Mouse (Mus musculus) heart, embryonic 14.5 days (tissue): ENCODE results near the gene Acap2. TPM values are rescaled to one million over a fixed set of nuclear protein-coding genes. Genes with fewer than 3 reads are reported as not detected.

Experiments used
- ATAC-seq: fragments of 200-750 bp; cut with Nextera tagmentation; 2 replicates; pipeline ENCODE4 v1.8.0; 2017; ENCODE audit warnings: low read depth, moderate TSS enrichment; ENCODE audit not compliant: insufficient number of reproducible peaks, insufficient read depth, low FRiP score
- H3K27ac ChIP-seq, 2 experiments: fragments of 200-500 bp in 1 of 2; fragments of 300-500 bp in 1 of 2; sonication (generic) in 1 of 2; replicated peaks in 1 of 2; 2 replicates each; pipeline ENCODE4 v1.5.1; 2012 to 2014; ENCODE audit warnings: low read depth in 2 of 2, low read length in 2 of 2, control low read depth in 1 of 2, mild to moderate bottlenecking in 1 of 2, mixed read lengths in 1 of 2; ENCODE audit not compliant: control insufficient read depth in 1 of 2, insufficient read depth in 1 of 2
- H3K27me3 ChIP-seq: fragments of 300-500 bp; sonication (generic); 2 replicates; pipeline ENCODE4 v1.6.1; 2014; ENCODE audit warnings: mild to moderate bottlenecking, low read length, control low read depth; ENCODE audit not compliant: control insufficient read depth, insufficient read depth
- H3K36me3 ChIP-seq: fragments of 300-500 bp; sonication (generic); 2 replicates; pipeline ENCODE4 v1.6.1; 2014; ENCODE audit warnings: mild to moderate bottlenecking, control low read depth, low read length, mixed read lengths; ENCODE audit not compliant: control insufficient read depth, insufficient read depth
- H3K4me1 ChIP-seq, 2 experiments: fragments of 200-500 bp in 1 of 2; fragments of 300-500 bp in 1 of 2; sonication (generic) in 1 of 2; 2 replicates each; pipeline ENCODE4 v1.6.1; 2012 to 2014; ENCODE audit warnings: low read length in 2 of 2, control low read depth in 1 of 2, mixed read lengths in 1 of 2; ENCODE audit not compliant: control insufficient read depth in 2 of 2, insufficient read depth in 2 of 2
- H3K4me2 ChIP-seq: fragments of 300-500 bp; sonication (generic); 2 replicates; pipeline ENCODE4 v1.6.1; 2014; ENCODE audit warnings: mild to moderate bottlenecking, low read length
- H3K4me3 ChIP-seq, 2 experiments: fragments of 200-500 bp in 1 of 2; fragments of 300-500 bp in 1 of 2; sonication (generic) in 1 of 2; 2 replicates each; pipeline ENCODE4 v1.5.1; 2012 to 2014; ENCODE audit warnings: low read length in 2 of 2, mild to moderate bottlenecking in 2 of 2, control low read depth in 1 of 2, low read depth in 1 of 2, moderate library complexity in 1 of 2; ENCODE audit not compliant: control insufficient read depth in 1 of 2, insufficient read depth in 1 of 2
- H3K9ac ChIP-seq: fragments of 300-500 bp; sonication (generic); 2 replicates; pipeline ENCODE4 v1.6.1; 2014; ENCODE audit warnings: mild to moderate bottlenecking, low read length
- H3K9me3 ChIP-seq: fragments of 300-500 bp; sonication (generic); 2 replicates; pipeline ENCODE4 v1.6.1; 2016; ENCODE audit warnings: low read length, control low read depth; ENCODE audit not compliant: control insufficient read depth
- WGBS: fragments of 180-500 bp; shearing (Covaris S2); extraction: QIAGEN DNeasy Blood & Tissue Kit; methylation state at CpG from one replicate; pipeline ENCODE4 v1.1.7; 2014; 5-methylcytosine and 5-hydroxymethylcytosine counted together
- polyA plus RNA-seq: library from polyadenylated mRNA; unstranded; fragments of >200 nt; fragmentation: Nextera tagmentation; extraction: Ambion mirVana; gene quantifications from 2 replicates; pipeline ENCODE4 v1.2.1, GENCODE M21; 2014

Acap2 gene
- polyA plus RNA-seq, 1 experiment from 2014 or later = 14.9 TPM

DNA sequence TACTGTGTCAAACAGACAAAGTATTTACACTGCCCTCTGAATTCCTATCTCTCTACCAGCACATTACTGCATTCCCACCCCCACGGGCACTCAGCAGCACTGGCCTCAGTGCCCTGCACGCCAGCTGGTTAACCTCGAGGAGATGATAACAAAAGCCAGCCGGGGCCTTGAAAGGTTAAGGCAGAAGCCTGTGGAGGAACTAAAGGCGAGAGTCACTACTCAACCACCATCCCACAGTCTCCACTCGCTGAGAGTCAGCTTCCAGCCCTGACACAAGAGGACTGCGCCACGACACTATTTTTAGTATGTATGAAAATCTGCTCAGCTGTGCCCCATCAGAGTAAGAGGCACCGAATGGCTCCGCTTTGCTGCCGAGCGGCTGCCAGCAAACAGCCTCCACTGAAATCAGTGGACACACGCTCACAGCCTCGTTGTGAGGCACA, 154.8 kb downstream of the Acap2 start:
- Histone ChIP-seq H3K9me3 (no peaks in the 10 kb centered on the region), H3K4me3 (no peak overlapping the region), H3K4me2 (peak overlapping the region; percentile 53), H3K27me3 (no peaks in the 10 kb centered on the region), H3K27ac (peak overlapping the region; percentile 83 to 92), H3K9ac (peak overlapping the region; percentile 55), H3K36me3 (no peaks in the 10 kb centered on the region), H3K4me1 (peaks cover 15 to 19% of the 10 kb centered on the region in 2 experiments)
- peak; percentile 68 for ATAC-seq
- WGBS = 11% methylated on average over 14 of the region's 14 CpGs

DNA sequence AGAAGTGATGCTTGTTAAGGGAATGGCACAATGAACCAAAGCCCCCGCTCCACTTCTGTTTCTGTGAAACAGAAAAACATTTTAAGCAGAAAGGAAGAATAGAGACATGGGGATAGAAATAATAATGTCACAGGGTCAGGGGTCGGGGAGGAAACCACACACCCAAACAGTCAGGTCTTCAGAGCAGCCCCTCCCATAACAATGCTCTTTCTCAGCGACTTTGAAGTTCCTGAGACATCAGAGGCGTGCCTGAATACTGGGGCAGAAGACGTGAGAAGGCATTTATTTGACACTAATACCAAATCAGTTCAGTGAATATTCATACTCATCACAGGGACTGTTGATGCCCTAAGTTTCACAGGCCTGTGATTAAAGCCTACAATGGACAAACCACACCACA, 155.8 kb downstream of the Acap2 start:
- H3K27ac ChIP-seq = no peak overlapping the region
- WGBS = 84% methylated on average over 5 of the region's 5 CpGs

DNA sequence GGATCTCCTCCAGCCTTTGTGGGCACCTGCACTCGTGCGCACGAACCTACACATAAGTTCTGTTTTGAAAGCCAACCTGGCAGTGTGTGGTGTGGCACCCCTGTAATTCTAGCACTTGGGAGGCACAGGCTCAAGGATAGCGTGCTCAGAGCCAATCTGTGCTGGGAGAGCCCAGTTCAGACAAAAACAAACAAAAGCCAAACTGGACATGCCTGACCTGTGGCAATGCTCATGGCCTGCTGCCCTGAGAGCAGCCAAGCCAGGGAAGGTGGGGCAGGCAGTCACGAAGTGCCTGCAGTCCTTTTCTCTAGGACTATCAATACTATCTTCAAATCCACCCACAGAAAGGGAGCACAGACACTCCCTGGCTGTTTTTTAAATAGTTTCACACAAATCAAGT, 157.9 kb downstream of the Acap2 start:
- Histone ChIP-seq H3K4me1 (peaks cover 16 to 30% of the 10 kb centered on the region in 2 experiments), H3K9ac (no peak overlapping the region), H3K9me3 (0 out of 2 replicates have a peak, but pooled peaks cover 3% of the 10 kb centered on the region), H3K4me3 (no peak overlapping the region), H3K4me2 (no peak overlapping the region), H3K27ac (no peak overlapping the region), H3K36me3 (no peaks in the 10 kb centered on the region), H3K27me3 (no peaks in the 10 kb centered on the region)
- no peak for ATAC-seq
- 87% methylated on average over 5 of the region's 5 CpGs for WGBS

More for the DNA sequence above, 155.8 kb downstream of the Acap2 start:
- no peak for ATAC-seq
- Histone ChIP-seq H3K4me1 (peaks cover 14 to 25% of the 10 kb centered on the region in 2 experiments), H3K9ac (no peak overlapping the region), H3K9me3 (no peaks in the 10 kb centered on the region), H3K4me3 (no peak overlapping the region), H3K4me2 (no peak overlapping the region), H3K36me3 (no peaks in the 10 kb centered on the region), H3K27me3 (no peaks in the 10 kb centered on the region)

Other genes starting within 250 kb of the Acap2 start
- 10.6 and 12.2 TPM in 2 replicates for gene Xxylt1, start 119.8 kb downstream of the Acap2 start, polyA plus RNA-seq
- gene Ppp1r2, start 74.0 kb upstream of the Acap2 start, polyA plus RNA-seq = 104 and 105 TPM in 2 replicates
- 0.19 and 0.53 TPM in 2 replicates for gene Apod, start 113.6 kb upstream of the Acap2 start, polyA plus RNA-seq
- gene Bdh1, start 221.0 kb upstream of the Acap2 start, polyA plus RNA-seq = 7.7 and 9.0 TPM in 2 replicates